Mouse (Mus musculus): ENCODE measurements around the gene Zfp386. TPM values are rescaled to one million over a fixed set of nuclear protein-coding genes. Genes with fewer than 3 reads are reported as not detected.

The Zfp386 gene
- polyA plus RNA-seq, 1 experiment: 8.6 TPM

GRCm38 (mm10) chr12:116096361-116096904, 48.9 kb downstream of the Zfp386 start:
- H3K27ac ChIP-seq (ENCODE audit: control insufficient read depth, insufficient read depth, low read depth, low read length, poor library complexity): no peak overlapping the region
- whole genome bisulfite sequencing: 56% methylated on average over 3 of the region's 3 CpGs
- TF ChIP-seq CTCF (IDR thresholded peaks at IDR 0.05; ENCODE audit: control insufficient read depth, insufficient read depth, low read length): no peak
- no peak for TF ChIP-seq POLR2A (IDR thresholded peaks at IDR 0.05; ENCODE audit: borderline replicate concordance, control insufficient read depth, low read depth, low read length)
- no peak overlapping the region for H3K4me3 ChIP-seq (replicated peaks; ENCODE audit: control insufficient read depth, low read depth, low read length)
- H3K4me1 ChIP-seq (ENCODE audit: control insufficient read depth, insufficient read depth, low read length): no peaks in the 10 kb centered on the region

DNA sequence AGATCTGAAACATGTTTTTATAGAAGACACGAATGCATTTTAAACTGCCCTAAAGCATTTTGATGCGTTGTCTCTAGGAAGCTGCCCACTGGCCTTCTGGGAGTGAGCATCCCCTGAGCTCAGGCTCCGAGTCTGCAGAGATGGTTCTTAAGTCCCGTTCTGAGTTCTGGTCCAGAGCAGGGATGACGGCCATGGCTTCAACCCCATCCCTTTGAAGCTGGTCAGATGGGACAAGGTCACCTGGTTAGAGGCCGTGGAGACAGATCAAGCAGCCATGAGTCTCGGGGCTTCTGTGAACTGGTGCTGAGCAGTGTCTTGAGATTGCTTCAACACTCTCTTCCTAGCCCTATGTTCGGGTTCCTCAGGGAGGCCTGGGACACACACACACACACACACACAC, 49.6 kb downstream of the Zfp386 start:
- no peaks in the 10 kb centered on the region for H3K4me1 ChIP-seq (ENCODE audit: control insufficient read depth, insufficient read depth, low read length)
- no peak for TF ChIP-seq CTCF (IDR thresholded peaks at IDR 0.05; ENCODE audit: control insufficient read depth, insufficient read depth, low read length)
- TF ChIP-seq POLR2A (IDR thresholded peaks at IDR 0.05; ENCODE audit: borderline replicate concordance, control insufficient read depth, low read depth, low read length): no peak
- WGBS: 85% methylated on average over 8 of the region's 8 CpGs

GRCm38 (mm10) chr12:116101945-116102344, 54.4 kb downstream of the Zfp386 start:
- no peak overlapping the region for H3K4me3 ChIP-seq (replicated peaks; ENCODE audit: control insufficient read depth, low read depth, low read length)
- TF ChIP-seq POLR2A (IDR thresholded peaks at IDR 0.05; ENCODE audit: borderline replicate concordance, control insufficient read depth, low read depth, low read length) (no peak), CTCF (IDR thresholded peaks at IDR 0.05; ENCODE audit: control insufficient read depth, insufficient read depth, low read length) (no peak)
- no peak overlapping the region for H3K27ac ChIP-seq (ENCODE audit: control insufficient read depth, insufficient read depth, low read depth, low read length, poor library complexity)
- H3K4me1 ChIP-seq (ENCODE audit: control insufficient read depth, insufficient read depth, low read length): no peaks in the 10 kb centered on the region
- WGBS: 85% methylated on average over 2 of the region's 2 CpGs

More for the DNA sequence above, 49.6 kb downstream of the Zfp386 start:
- Histone ChIP-seq H3K4me3 (replicated peaks; ENCODE audit: control insufficient read depth, low read depth, low read length) (no peak overlapping the region), H3K27ac (ENCODE audit: control insufficient read depth, insufficient read depth, low read depth, low read length, poor library complexity) (no peak overlapping the region)

DNA sequence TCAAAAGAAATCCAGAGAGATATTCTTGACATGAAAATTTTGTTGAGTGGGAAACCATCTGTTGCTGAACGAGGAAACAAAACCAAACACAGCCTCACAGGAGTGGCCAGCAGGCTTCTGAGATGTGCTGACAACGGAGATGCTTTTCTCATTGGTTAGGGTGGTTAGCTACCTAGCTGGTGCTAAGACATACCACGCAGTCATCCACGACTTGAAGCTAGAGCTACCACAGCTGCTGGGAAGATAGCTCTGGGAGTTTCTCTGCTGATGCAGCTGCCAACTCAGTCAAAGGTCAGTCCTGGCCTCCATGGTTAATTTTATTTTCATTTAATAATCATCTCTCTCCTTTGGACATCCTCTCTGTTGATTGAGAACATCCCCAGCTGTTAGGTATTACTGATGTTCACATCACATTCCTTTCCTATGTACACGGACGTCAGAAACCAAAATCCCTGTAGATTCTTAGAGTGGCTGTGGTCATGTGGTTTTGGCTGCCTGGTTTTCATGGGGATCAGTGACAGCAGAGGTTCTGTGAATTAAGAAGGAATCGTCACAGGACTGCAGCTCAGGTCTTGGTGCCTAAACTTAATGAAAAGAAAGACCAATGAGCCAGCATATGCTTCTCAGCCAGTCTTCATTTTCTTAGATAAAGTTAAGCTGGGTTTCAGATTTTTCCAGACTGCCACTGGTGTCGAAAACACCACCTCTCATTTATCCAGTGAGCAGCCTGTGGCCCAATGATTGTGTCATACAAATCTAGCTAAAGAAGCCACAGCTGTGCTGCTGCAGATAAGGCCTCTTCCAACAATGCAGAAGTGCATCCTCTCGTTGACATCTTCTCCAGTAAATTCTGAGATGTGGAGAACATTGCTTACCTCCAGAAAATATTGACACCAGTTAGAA, 62.2 kb downstream of the Zfp386 start:
- TF ChIP-seq CTCF (IDR thresholded peaks at IDR 0.05; ENCODE audit: control insufficient read depth, insufficient read depth, low read length) (no peak), POLR2A (IDR thresholded peaks at IDR 0.05; ENCODE audit: borderline replicate concordance, control insufficient read depth, low read depth, low read length) (no peak)
- Histone ChIP-seq H3K27ac (ENCODE audit: control insufficient read depth, insufficient read depth, low read depth, low read length, poor library complexity) (no peak overlapping the region), H3K4me3 (replicated peaks; ENCODE audit: control insufficient read depth, low read depth, low read length) (no peak overlapping the region), H3K4me1 (ENCODE audit: control insufficient read depth, insufficient read depth, low read length) (no peaks in the 10 kb centered on the region)
- 67% methylated on average over 9 of the region's 9 CpGs for WGBS

DNA sequence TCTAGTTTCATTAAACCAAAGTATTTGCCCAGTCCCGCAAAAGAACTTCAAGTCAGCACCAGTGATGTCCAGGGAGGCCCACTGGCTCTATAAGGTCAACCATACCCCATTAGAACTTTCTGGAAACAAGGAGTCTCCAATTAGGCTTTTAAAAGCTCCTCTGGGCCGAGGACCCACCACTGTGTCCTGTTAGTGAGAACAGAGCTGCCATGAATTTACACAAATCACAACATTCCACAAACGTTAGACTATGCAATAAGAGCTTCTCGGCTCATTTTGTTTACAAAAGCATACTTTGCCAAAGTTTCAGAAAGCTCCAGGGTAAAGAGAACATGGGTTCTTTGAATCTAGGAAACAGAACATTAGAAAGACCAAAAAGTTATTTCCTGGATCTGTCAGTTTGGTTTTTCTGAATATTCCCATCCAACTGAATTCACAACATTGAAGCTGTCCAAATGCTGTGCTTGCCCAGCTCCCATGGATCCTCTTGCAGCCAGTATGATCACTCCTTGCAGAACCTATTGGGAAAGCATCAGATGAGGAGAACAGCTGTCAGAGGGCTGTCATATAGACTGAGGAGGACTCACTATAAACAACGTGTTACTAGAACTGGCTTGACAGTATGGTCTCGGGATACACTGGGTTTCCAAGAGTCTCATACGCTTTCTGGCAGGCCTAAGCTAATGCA, 63.6 kb downstream of the Zfp386 start:
- no peak overlapping the region for H3K27ac ChIP-seq (ENCODE audit: control insufficient read depth, insufficient read depth, low read depth, low read length, poor library complexity)
- no peak overlapping the region for H3K4me3 ChIP-seq (replicated peaks; ENCODE audit: control insufficient read depth, low read depth, low read length)
- no peak for TF ChIP-seq POLR2A (IDR thresholded peaks at IDR 0.05; ENCODE audit: borderline replicate concordance, control insufficient read depth, low read depth, low read length)
- no peak for TF ChIP-seq CTCF (IDR thresholded peaks at IDR 0.05; ENCODE audit: control insufficient read depth, insufficient read depth, low read length)
- 77% methylated on average over 7 of the region's 7 CpGs for WGBS
- no peaks in the 10 kb centered on the region for H3K4me1 ChIP-seq (ENCODE audit: control insufficient read depth, insufficient read depth, low read length)

Other genes starting within 250 kb of the Zfp386 start
- gene Vipr2, start 30.0 kb downstream of the Zfp386 start, polyA plus RNA-seq (2011; ENCODE audit: insufficient read depth, insufficient read length, low replicate concordance, missing spikeins): 1.6 TPM in 1 of 2 replicates, not detected in the other
- gene Wdr60, start 215.3 kb downstream of the Zfp386 start, polyA plus RNA-seq (2011; ENCODE audit: insufficient read depth, insufficient read length, low replicate concordance, missing spikeins): 5.2 and 6.3 TPM in 2 replicates
- gene Gm11027, start 227.7 kb downstream of the Zfp386 start, polyA plus RNA-seq (2011; ENCODE audit: insufficient read depth, insufficient read length, low replicate concordance, missing spikeins): not detected in 2 replicates
- 13.0 and 15.1 TPM in 2 replicates for gene Esyt2, start 233.5 kb downstream of the Zfp386 start, polyA plus RNA-seq (2011; ENCODE audit: insufficient read depth, insufficient read length, low replicate concordance, missing spikeins)